Mouse (Mus musculus) liver, postnatal 0 days (tissue): ENCODE results near the gene Lypd6b.

Source experiments
- CTCF ChIP-seq: sonication (generic); IDR thresholded peaks from 2 replicates; pipeline ENCODE4 v1.5.1; 2016; ENCODE audit warnings: antibody characterized with exemption, low read depth
- EP300 ChIP-seq: IDR thresholded peaks from 2 replicates; pipeline ENCODE4 v1.6.1; 2016; ENCODE audit warnings: antibody characterized with exemption, low read depth, mild to moderate bottlenecking

DNA sequence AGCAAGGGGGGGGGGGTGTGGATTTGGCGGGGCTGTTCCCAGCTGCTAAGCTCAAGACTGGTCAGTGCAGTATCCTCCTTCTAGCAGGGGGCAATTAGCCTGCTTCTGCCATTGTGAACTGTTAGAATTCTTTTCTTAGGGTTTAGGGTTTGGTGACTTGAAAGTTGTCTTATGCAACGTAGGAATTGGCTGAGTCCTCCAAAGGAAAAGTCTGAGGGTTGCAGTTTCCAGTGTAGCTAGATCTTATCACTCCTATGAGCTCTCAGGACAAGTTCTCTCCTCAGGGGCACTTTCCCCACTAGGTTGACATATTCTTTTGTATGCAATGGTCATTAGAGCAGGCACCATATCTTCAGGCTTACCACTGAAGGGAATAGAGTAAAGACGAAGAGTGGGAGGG lies 1.2 kb downstream of the Lypd6b start:
- no peak for TF ChIP-seq CTCF
- TF ChIP-seq EP300: no peak
